Mouse (Mus musculus): ENCODE results near the gene Pnkd. TPM values are rescaled to one million over a fixed set of nuclear protein-coding genes. Genes with fewer than 3 reads are reported as not detected.

Pnkd gene
- polyA plus RNA-seq, 1 experiment from 2014 or later, result 320 TPM

GRCm38 (mm10) chr1:74300347-74301110, 15.8 kb downstream of the Pnkd start:
- H3K9ac ChIP-seq (ENCODE audit: low read length), result peak overlapping the region; percentile 61
- H3K4me2 ChIP-seq (ENCODE audit: low read length), result peak overlapping the region; percentile 40
- H3K4me1 ChIP-seq (ENCODE audit: control insufficient read depth in 2 of 2, insufficient read depth in 2 of 2, low read length in 2 of 2), result peaks cover 51 to 83% of the 10 kb centered on the region in 2 experiments
- 45% methylated on average over 6 of the region's 6 CpGs for WGBS
- H3K4me3 ChIP-seq (ENCODE audit: control insufficient read depth in 1 of 2, insufficient read depth in 1 of 2, low read depth in 1 of 2, low read length in 2 of 2), result no peak overlapping the region
- H3K9me3 ChIP-seq (ENCODE audit: control insufficient read depth, low read length), result no peaks in the 10 kb centered on the region
- ATAC-seq (ENCODE audit: insufficient number of reproducible peaks, insufficient read depth, low FRiP score, low read depth), result no peak
- H3K36me3 ChIP-seq (ENCODE audit: control insufficient read depth, insufficient read depth, low read length), result peaks cover 29% of the 10 kb centered on the region; the same call in 1 of the 2 replicates
- no peaks in the 10 kb centered on the region for H3K27me3 ChIP-seq (ENCODE audit: control insufficient read depth, insufficient read depth, low read length)
- peak overlapping the region; percentile 6 to 100; a peak in 3 of 4 replicates for H3K27ac ChIP-seq (replicated peaks in 1 of 2; ENCODE audit: control insufficient read depth in 1 of 2, insufficient read depth in 1 of 2, low read depth in 2 of 2, low read length in 2 of 2)

GRCm38 (mm10) chr1:74302229-74302628, 17.5 kb downstream of the Pnkd start:
- Histone ChIP-seq H3K9me3 (ENCODE audit: control insufficient read depth, low read length) (no peaks in the 10 kb centered on the region), H3K4me2 (ENCODE audit: low read length) (peak overlapping the region; percentile 80; the same call in 1 of the 2 replicates), H3K4me3 (ENCODE audit: control insufficient read depth in 1 of 2, insufficient read depth in 1 of 2, low read depth in 1 of 2, low read length in 2 of 2) (no peak overlapping the region), H3K9ac (ENCODE audit: low read length) (peak overlapping the region; percentile 92; the same call in 1 of the 2 replicates), H3K4me1 (ENCODE audit: control insufficient read depth in 2 of 2, insufficient read depth in 2 of 2, low read length in 2 of 2) (peaks cover 34 to 67% of the 10 kb centered on the region in 2 experiments), H3K27ac (replicated peaks in 1 of 2; ENCODE audit: control insufficient read depth in 1 of 2, insufficient read depth in 1 of 2, low read depth in 2 of 2, low read length in 2 of 2) (0 out of 4 replicates have a peak overlapping the region, but pooled peaks of 1 of the 2 experiments have one; percentile 26), H3K27me3 (ENCODE audit: control insufficient read depth, insufficient read depth, low read length) (no peaks in the 10 kb centered on the region), H3K36me3 (ENCODE audit: control insufficient read depth, insufficient read depth, low read length) (peaks cover 24% of the 10 kb centered on the region; the same call in 1 of the 2 replicates)
- WGBS, result 84% methylated on average over 7 of the region's 7 CpGs
- ATAC-seq (ENCODE audit: insufficient number of reproducible peaks, insufficient read depth, low FRiP score, low read depth), result no peak

GRCm38 (mm10) chr1:74302835-74303234, 18.1 kb downstream of the Pnkd start:
- WGBS, result 64% methylated on average over 2 of the region's 2 CpGs
- H3K4me2 ChIP-seq (ENCODE audit: low read length), result peak overlapping the region; percentile 80
- peak overlapping the region; percentile 92 for H3K9ac ChIP-seq (ENCODE audit: low read length)
- ATAC-seq (ENCODE audit: insufficient number of reproducible peaks, insufficient read depth, low FRiP score, low read depth), result no peak
- H3K36me3 ChIP-seq (ENCODE audit: control insufficient read depth, insufficient read depth, low read length), result peaks cover 19% of the 10 kb centered on the region; the same call in 1 of the 2 replicates
- peak overlapping the region; percentile 5 to 74; a peak in 2 of 4 replicates for H3K4me3 ChIP-seq (ENCODE audit: control insufficient read depth in 1 of 2, insufficient read depth in 1 of 2, low read depth in 1 of 2, low read length in 2 of 2)
- no peaks in the 10 kb centered on the region for H3K9me3 ChIP-seq (ENCODE audit: control insufficient read depth, low read length)
- H3K27ac ChIP-seq (replicated peaks in 1 of 2; ENCODE audit: control insufficient read depth in 1 of 2, insufficient read depth in 1 of 2, low read depth in 2 of 2, low read length in 2 of 2), result 0 out of 4 replicates have a peak overlapping the region, but pooled peaks of 1 of the 2 experiments have one; percentile 85
- peaks cover 29 to 61% of the 10 kb centered on the region in 2 experiments for H3K4me1 ChIP-seq (ENCODE audit: control insufficient read depth in 2 of 2, insufficient read depth in 2 of 2, low read length in 2 of 2)
- no peaks in the 10 kb centered on the region for H3K27me3 ChIP-seq (ENCODE audit: control insufficient read depth, insufficient read depth, low read length)

GRCm38 (mm10) chr1:74303509-74304338, 19.0 kb downstream of the Pnkd start:
- under 1% methylated on average over 53 of the region's 56 CpGs for WGBS

GRCm38 (mm10) chr1:74304339-74304790, 19.6 kb downstream of the Pnkd start:
- WGBS, result 7% methylated on average over 12 of the region's 12 CpGs
- H3K4me1 ChIP-seq (ENCODE audit: control insufficient read depth in 2 of 2, insufficient read depth in 2 of 2, low read length in 2 of 2), result peaks cover 16 to 53% of the 10 kb centered on the region in 2 experiments
- H3K9me3 ChIP-seq (ENCODE audit: control insufficient read depth, low read length), result no peaks in the 10 kb centered on the region

More at GRCm38 (mm10) chr1:74303509-74304338, 19.0 kb downstream of the Pnkd start:
- Histone ChIP-seq H3K9ac (ENCODE audit: low read length) (peak overlapping the region; percentile 92), H3K36me3 (ENCODE audit: control insufficient read depth, insufficient read depth, low read length) (peaks cover 13% of the 10 kb centered on the region; the same call in 1 of the 2 replicates), H3K27me3 (ENCODE audit: control insufficient read depth, insufficient read depth, low read length) (no peaks in the 10 kb centered on the region), H3K4me3 (ENCODE audit: control insufficient read depth in 1 of 2, insufficient read depth in 1 of 2, low read depth in 1 of 2, low read length in 2 of 2) (peak overlapping the region; percentile 74 to 95), H3K9me3 (ENCODE audit: control insufficient read depth, low read length) (no peaks in the 10 kb centered on the region), H3K4me2 (ENCODE audit: low read length) (peak overlapping the region; percentile 80), H3K4me1 (ENCODE audit: control insufficient read depth in 2 of 2, insufficient read depth in 2 of 2, low read length in 2 of 2) (peaks cover 21 to 58% of the 10 kb centered on the region in 2 experiments), H3K27ac (replicated peaks in 1 of 2; ENCODE audit: control insufficient read depth in 1 of 2, insufficient read depth in 1 of 2, low read depth in 2 of 2, low read length in 2 of 2) (peak overlapping the region; percentile 85 to 91)
- ATAC-seq (ENCODE audit: insufficient number of reproducible peaks, insufficient read depth, low FRiP score, low read depth), result peak; percentile 79

GRCm38 (mm10) chr1:74304946-74305345, 20.2 kb downstream of the Pnkd start:
- H3K4me2 ChIP-seq (ENCODE audit: low read length), result peak overlapping the region; percentile 80; the same call in 1 of the 2 replicates
- peaks cover 13% of the 10 kb centered on the region; the same call in 1 of the 2 replicates for H3K36me3 ChIP-seq (ENCODE audit: control insufficient read depth, insufficient read depth, low read length)
- H3K9ac ChIP-seq (ENCODE audit: low read length), result no peak overlapping the region
- H3K27me3 ChIP-seq (ENCODE audit: control insufficient read depth, insufficient read depth, low read length), result no peaks in the 10 kb centered on the region
- no peaks in the 10 kb centered on the region for H3K9me3 ChIP-seq (ENCODE audit: control insufficient read depth, low read length)
- ATAC-seq (ENCODE audit: insufficient number of reproducible peaks, insufficient read depth, low FRiP score, low read depth), result no peak
- peak overlapping the region in 1 of 2 experiments; percentile 85; a peak in 2 of 4 replicates for H3K27ac ChIP-seq (replicated peaks in 1 of 2; ENCODE audit: control insufficient read depth in 1 of 2, insufficient read depth in 1 of 2, low read depth in 2 of 2, low read length in 2 of 2)
- no peak overlapping the region for H3K4me3 ChIP-seq (ENCODE audit: control insufficient read depth in 1 of 2, insufficient read depth in 1 of 2, low read depth in 1 of 2, low read length in 2 of 2)
- WGBS, result 57% methylated on average over 4 of the region's 4 CpGs
- H3K4me1 ChIP-seq (ENCODE audit: control insufficient read depth in 2 of 2, insufficient read depth in 2 of 2, low read length in 2 of 2), result peaks cover 16 to 53% of the 10 kb centered on the region in 2 experiments

More at GRCm38 (mm10) chr1:74304339-74304790, 19.6 kb downstream of the Pnkd start:
- no peak for ATAC-seq (ENCODE audit: insufficient number of reproducible peaks, insufficient read depth, low FRiP score, low read depth)
- Histone ChIP-seq H3K4me3 (ENCODE audit: control insufficient read depth in 1 of 2, insufficient read depth in 1 of 2, low read depth in 1 of 2, low read length in 2 of 2) (peak overlapping the region; percentile 74 to 95), H3K27me3 (ENCODE audit: control insufficient read depth, insufficient read depth, low read length) (no peaks in the 10 kb centered on the region), H3K9ac (ENCODE audit: low read length) (peak overlapping the region; percentile 92), H3K4me2 (ENCODE audit: low read length) (peak overlapping the region; percentile 80), H3K36me3 (ENCODE audit: control insufficient read depth, insufficient read depth, low read length) (peaks cover 13% of the 10 kb centered on the region; the same call in 1 of the 2 replicates), H3K27ac (replicated peaks in 1 of 2; ENCODE audit: control insufficient read depth in 1 of 2, insufficient read depth in 1 of 2, low read depth in 2 of 2, low read length in 2 of 2) (peak overlapping the region; percentile 85 to 91)

GRCm38 (mm10) chr1:74305522-74305921, 20.8 kb downstream of the Pnkd start, which contains the start of gene Tmbim1:
Gene Tmbim1, minus strand, starts transcription at chr1:74305622.
- WGBS, result 100% methylated on average over 2 of the region's 2 CpGs
- Histone ChIP-seq H3K9ac (ENCODE audit: low read length) (peak within 1 kb of the TSS; percentile 92), H3K36me3 (ENCODE audit: control insufficient read depth, insufficient read depth, low read length) (peaks cover 13% of the 10 kb centered on the region; the same call in 1 of the 2 replicates), H3K4me2 (ENCODE audit: low read length) (peak within 1 kb of the TSS; percentile 80), H3K9me3 (ENCODE audit: control insufficient read depth, low read length) (no peaks in the 10 kb centered on the region), H3K4me3 (ENCODE audit: control insufficient read depth in 1 of 2, insufficient read depth in 1 of 2, low read depth in 1 of 2, low read length in 2 of 2) (peak within 1 kb of the TSS; percentile 74 to 95), H3K27me3 (ENCODE audit: control insufficient read depth, insufficient read depth, low read length) (no peaks in the 10 kb centered on the region), H3K27ac (replicated peaks in 1 of 2; ENCODE audit: control insufficient read depth in 1 of 2, insufficient read depth in 1 of 2, low read depth in 2 of 2, low read length in 2 of 2) (peak within 1 kb of the TSS; percentile 85 to 91), H3K4me1 (ENCODE audit: control insufficient read depth in 2 of 2, insufficient read depth in 2 of 2, low read length in 2 of 2) (peaks cover 17 to 50% of the 10 kb centered on the region in 2 experiments)
- no peak for ATAC-seq (ENCODE audit: insufficient number of reproducible peaks, insufficient read depth, low FRiP score, low read depth)

All from heart, embryonic 14.5 days (tissue).